Mouse (Mus musculus): Measurements from ENCODE around the gene Zbtb12. TPM values are rescaled to one million over a fixed set of nuclear protein-coding genes. Genes with fewer than 3 reads are reported as not detected.

Gene Zbtb12
- total and polyA plus RNA-seq, 3 experiments: 2.4 to 9.3 (median 8.5) TPM

DNA sequence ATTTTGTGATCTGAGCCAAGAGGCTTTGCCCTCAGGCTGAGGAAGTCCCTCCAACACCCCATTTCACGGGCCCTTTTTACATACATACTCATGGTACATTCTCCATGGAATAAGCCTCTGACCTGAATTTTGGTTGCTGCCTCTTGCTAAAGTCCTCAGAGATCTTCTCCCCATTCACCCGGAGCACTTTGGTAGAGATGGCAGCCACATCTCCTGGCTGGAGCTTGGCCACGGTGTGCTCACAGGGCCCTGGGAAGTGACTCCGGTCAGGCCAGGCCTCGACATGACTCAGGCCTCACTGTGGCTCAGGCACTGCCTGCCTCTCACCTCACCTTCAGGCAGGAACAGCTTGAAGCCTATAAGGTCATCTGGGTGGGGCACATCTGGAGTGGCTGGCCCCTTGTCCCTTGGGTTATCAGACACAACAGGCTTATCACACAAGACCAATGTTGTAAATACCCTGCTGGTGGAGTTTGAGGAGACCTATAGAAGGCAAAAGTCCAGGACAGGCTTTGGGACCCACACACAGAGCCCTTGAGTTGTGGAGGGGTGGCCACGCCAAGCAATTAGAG, 38.5 kb upstream of the Zbtb12 start:
- no peak overlapping the region for H3K9ac ChIP-seq (ENCODE audit: insufficient read depth, low read depth)
- no peak for DNase-seq (ENCODE audit: extremely low read depth)
- in situ Hi-C loops (cut with MboI; ENCODE audit: low pct_ligation_motif_present, low pct_unique_long_range_greater_than_20kb, low sequenced_read_pairs) (no loop called here), dilution Hi-C loops (cut with MboI; ENCODE audit: extremely low pct_ligation_motif_present, extremely low pct_unique_long_range_greater_than_20kb, low sequenced_read_pairs) (no loop called here)
- no peak overlapping the region for H3K4me3 ChIP-seq (replicated peaks in 1 of 3; ENCODE audit: low read depth in 2 of 3, low read length in 2 of 3, poor library complexity in 1 of 3)
- no peaks in the 10 kb centered on the region for H3K27me3 ChIP-seq (replicated peaks)
- peaks cover 67 to 81% of the 10 kb centered on the region in 2 experiments for H3K36me3 ChIP-seq (replicated peaks in 1 of 2; ENCODE audit: control insufficient read depth in 1 of 2, insufficient read depth in 1 of 2, low read length in 1 of 2)
- no peaks in the 10 kb centered on the region for H3K9me3 ChIP-seq (replicated peaks; ENCODE audit: low read length)
- H3K27ac ChIP-seq (ENCODE audit: insufficient read depth, low read depth): no peak overlapping the region
- peaks cover 6 to 19% of the 10 kb centered on the region in 2 experiments; a peak in 3 of 4 replicates for H3K4me1 ChIP-seq (ENCODE audit: control insufficient read depth in 1 of 2, insufficient read depth in 2 of 2)
- TF ChIP-seq KAT2A (IDR thresholded peaks at IDR 0.05; ENCODE audit: insufficient replicate concordance, low read length) (no peak), RCOR1 (conservative IDR thresholded peaks at IDR 0.05; ENCODE audit: low read depth, low read length) (no peak), POLR2A (IDR thresholded peaks at IDR 0.05; ENCODE audit: low read depth, low read length) (no peak), EP300 (IDR thresholded peaks at IDR 0.05; ENCODE audit: low read length) (no peak), ETS1 (conservative IDR thresholded peaks at IDR 0.05; ENCODE audit: low read depth, low read length) (no peak), UBTF (IDR thresholded peaks at IDR 0.05; ENCODE audit: low read depth, low read length) (no peak)
- 0 out of 2 replicates have a peak, but pooled peaks cover 3% of the 10 kb centered on the region for H3K79me2 ChIP-seq (replicated peaks; ENCODE audit: control insufficient read depth, extremely low read depth, insufficient read depth, poor library complexity, severe bottlenecking)
- no peak overlapping the region for H3K4me2 ChIP-seq (ENCODE audit: insufficient read depth, low read depth, poor library complexity, severe bottlenecking)

DNA sequence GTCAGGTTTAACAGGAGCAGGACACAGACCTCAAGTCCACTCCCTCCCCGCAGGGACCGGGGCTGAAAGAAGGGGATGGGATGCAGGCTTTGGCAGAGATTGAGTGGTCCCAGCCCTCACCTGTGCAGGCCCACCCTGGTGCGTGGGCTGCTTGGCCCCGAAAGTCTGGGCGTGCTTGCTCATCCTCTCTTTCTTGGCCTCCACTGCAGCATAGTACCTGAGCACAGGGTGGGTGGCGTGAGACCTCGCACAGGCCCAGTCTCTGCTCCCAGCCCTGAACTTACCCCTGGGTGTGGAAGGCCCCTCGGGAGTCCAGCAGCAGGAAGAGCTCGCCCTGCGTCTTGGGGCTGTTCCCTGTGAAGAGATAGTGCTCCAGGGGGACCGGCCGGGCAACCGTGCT, 34.4 kb upstream of the Zbtb12 start:
- in situ Hi-C loops (cut with MboI; ENCODE audit: low pct_ligation_motif_present, low pct_unique_long_range_greater_than_20kb, low sequenced_read_pairs) (no loop called here), dilution Hi-C loops (cut with MboI; ENCODE audit: extremely low pct_ligation_motif_present, extremely low pct_unique_long_range_greater_than_20kb, low sequenced_read_pairs) (no loop called here)
- DNase-seq (ENCODE audit: extremely low read depth): no peak
- H3K27ac ChIP-seq (ENCODE audit: insufficient read depth, low read depth): no peak overlapping the region
- peaks cover 76 to 89% of the 10 kb centered on the region in 2 experiments for H3K36me3 ChIP-seq (replicated peaks in 1 of 2; ENCODE audit: control insufficient read depth in 1 of 2, insufficient read depth in 1 of 2, low read length in 1 of 2)
- no peak overlapping the region for H3K9ac ChIP-seq (ENCODE audit: insufficient read depth, low read depth)
- no peaks in the 10 kb centered on the region for H3K27me3 ChIP-seq (replicated peaks)
- TF ChIP-seq RAD21 (IDR thresholded peaks at IDR 0.05; ENCODE audit: low read depth, low read length) (no peak), MAZ (IDR thresholded peaks at IDR 0.05; ENCODE audit: low read depth, low read length) (no peak), UBTF (IDR thresholded peaks at IDR 0.05; ENCODE audit: low read depth, low read length) (no peak), PAX5 (IDR thresholded peaks at IDR 0.05; ENCODE audit: low read length) (no peak), MYC (IDR thresholded peaks at IDR 0.05; ENCODE audit: low read depth, low read length) (no peak), TBP (conservative IDR thresholded peaks at IDR 0.05; ENCODE audit: low read depth, low read length) (no peak), GABPA (IDR thresholded peaks at IDR 0.05; ENCODE audit: insufficient replicate concordance, low read depth, low read length) (no peak), E2F4 (IDR thresholded peaks at IDR 0.05; ENCODE audit: insufficient replicate concordance, low read depth, low read length) (no peak), SMC3 (IDR thresholded peaks at IDR 0.05; ENCODE audit: low read depth, low read length) (no peak), POLR2AphosphoS2 (IDR thresholded peaks at IDR 0.05; ENCODE audit: low read depth, low read length) (no peak), IRF4 (IDR thresholded peaks at IDR 0.05; ENCODE audit: low read depth, low read length) (no peak), ZC3H11A (IDR thresholded peaks at IDR 0.05; ENCODE audit: low read depth, low read length) (no peak), USF1 (IDR thresholded peaks at IDR 0.05; ENCODE audit: low read depth, low read length) (no peak), TCF12 (IDR thresholded peaks at IDR 0.05; ENCODE audit: low read depth, low read length) (no peak), USF2 (conservative IDR thresholded peaks at IDR 0.05; ENCODE audit: low read depth, low read length) (no peak)
- no peak overlapping the region for H3K4me2 ChIP-seq (ENCODE audit: insufficient read depth, low read depth, poor library complexity, severe bottlenecking)
- peaks cover 6% of the 10 kb centered on the region; the same call in 1 of the 2 replicates for H3K79me2 ChIP-seq (replicated peaks; ENCODE audit: control insufficient read depth, extremely low read depth, insufficient read depth, poor library complexity, severe bottlenecking)
- H3K4me3 ChIP-seq (replicated peaks in 1 of 3; ENCODE audit: low read depth in 2 of 3, low read length in 2 of 3, poor library complexity in 1 of 3): no peak overlapping the region
- H3K4me1 ChIP-seq (ENCODE audit: control insufficient read depth in 1 of 2, insufficient read depth in 2 of 2): peaks cover 2 to 10% of the 10 kb centered on the region in 2 experiments; a peak in 3 of 4 replicates
- no peaks in the 10 kb centered on the region for H3K9me3 ChIP-seq (replicated peaks; ENCODE audit: low read length)

All from CH12.LX (cell line).